In genomic region chr5:115525943-115526342, GRCm38 (mm10) we compare ENCODE assay signal across 11 mouse cellular contexts. TPM values are rescaled to one million over a fixed set of nuclear protein-coding genes. Genes with fewer than 3 reads are reported as not detected.
DNase-seq lines count a peak whose midpoint lies in the region; ATAC-seq and TF ChIP-seq lines count a peak whose summit lies in the region.
"Had no signal": no experiment of that assay in that cellular context is flagged by ENCODE, and none has a peak within 500 bp of the region (broad histone marks: within the 10 kb centered on the region; RNA-seq: fewer than 3 reads in every experiment).

No protein-coding gene starts in this region.

- WGBS in hindbrain, embryonic 10.5 days: 87% methylated on average over 9 of the region's 9 CpGs
- WGBS in hindbrain, embryonic 11.5 days: 86% methylated on average over 9 of the region's 9 CpGs
- 53% methylated on average over 9 of the region's 9 CpGs for WGBS in stomach, postnatal 0 days

- ATAC-seq in hindbrain, embryonic 11.5 days (ENCODE audit: low FRiP score): no peak
- no peak for ATAC-seq in stomach, postnatal 0 days (ENCODE audit: low FRiP score, low TSS enrichment)
- ATAC-seq: liver, embryonic 12.5 days had no signal

- H3K36me3 ChIP-seq in hindbrain, embryonic 10.5 days: no peaks in the 10 kb centered on the region
- H3K36me3 ChIP-seq in hindbrain, embryonic 11.5 days (ENCODE audit: control insufficient read depth, insufficient read depth, low read length): no peaks in the 10 kb centered on the region
- H3K36me3 ChIP-seq in stomach, postnatal 0 days (ENCODE audit: control insufficient read depth, insufficient read depth, low read length): no peaks in the 10 kb centered on the region
- H3K36me3 ChIP-seq: liver, embryonic 12.5 days; midbrain, embryonic 12.5 days had no signal

- H3K9me3 ChIP-seq in hindbrain, embryonic 10.5 days: no peaks in the 10 kb centered on the region
- no peaks in the 10 kb centered on the region for H3K9me3 ChIP-seq in hindbrain, embryonic 11.5 days (ENCODE audit: control insufficient read depth, low read length)
- H3K9me3 ChIP-seq in stomach, postnatal 0 days (ENCODE audit: control insufficient read depth, low read length): no peaks in the 10 kb centered on the region
- H3K9me3 ChIP-seq: liver, embryonic 12.5 days; midbrain, embryonic 12.5 days had no signal

- peak; percentile 55 for DNase-seq in cerebellum, adult 11-12 months
- DNase-seq in cerebellum, adult 11 months: no peak
- no peak for DNase-seq in hindbrain, embryonic 10.5 days (ENCODE audit: low spot score)
- no peak for DNase-seq in hindbrain, embryonic 11.5 days (ENCODE audit: low spot score)
- DNase-seq in urinary bladder, adult 18-20 months (ENCODE audit: low spot score in 2 of 2): peak; percentile 73 to 77
- no peak for DNase-seq in urinary bladder, postnatal 4 days (ENCODE audit: low spot score in 2 of 2)
- DNase-seq in stomach, postnatal 0 days (ENCODE audit: low spot score): no peak
- DNase-seq in yolk sac, embryonic 10.5 days (ENCODE audit: low spot score): no peak

- H3K9ac ChIP-seq in hindbrain, embryonic 11.5 days (ENCODE audit: low read depth, low read length): no peak overlapping the region
- H3K9ac ChIP-seq in stomach, postnatal 0 days (ENCODE audit: low read length): no peak overlapping the region
- H3K9ac ChIP-seq: liver, embryonic 12.5 days; midbrain, embryonic 12.5 days had no signal

- H3K4me3 ChIP-seq in hindbrain, embryonic 10.5 days: no peak overlapping the region
- H3K4me3 ChIP-seq in hindbrain, embryonic 11.5 days (ENCODE audit: low read depth, low read length): no peak overlapping the region
- H3K4me3 ChIP-seq in stomach, postnatal 0 days (ENCODE audit: low read depth, low read length): no peak overlapping the region
- H3K4me3 ChIP-seq: liver, embryonic 12.5 days; midbrain, embryonic 12.5 days had no signal

- no peak overlapping the region for H3K4me2 ChIP-seq in hindbrain, embryonic 11.5 days (replicated peaks; ENCODE audit: low read depth, low read length)
- H3K4me2 ChIP-seq in stomach, postnatal 0 days (replicated peaks; ENCODE audit: low read depth): no peak overlapping the region
- H3K4me2 ChIP-seq: liver, embryonic 12.5 days; midbrain, embryonic 12.5 days had no signal

- H3K27me3 ChIP-seq in hindbrain, embryonic 10.5 days (ENCODE audit: insufficient read depth, poor library complexity, severe bottlenecking): no peaks in the 10 kb centered on the region
- no peaks in the 10 kb centered on the region for H3K27me3 ChIP-seq in hindbrain, embryonic 11.5 days (ENCODE audit: control insufficient read depth, insufficient read depth, low read length)
- H3K27me3 ChIP-seq in stomach, postnatal 0 days (ENCODE audit: control insufficient read depth, insufficient read depth, low read length): no peaks in the 10 kb centered on the region
- H3K27me3 ChIP-seq: liver, embryonic 12.5 days; midbrain, embryonic 12.5 days had no signal

- peaks cover 81% of the 10 kb centered on the region for H3K4me1 ChIP-seq in hindbrain, embryonic 10.5 days (replicated peaks)
- H3K4me1 ChIP-seq in hindbrain, embryonic 11.5 days (replicated peaks; ENCODE audit: control insufficient read depth, insufficient read depth, low read length): peaks cover 7% of the 10 kb centered on the region
- peaks cover 22% of the 10 kb centered on the region; the same call in 1 of the 2 replicates for H3K4me1 ChIP-seq in stomach, postnatal 0 days (replicated peaks; ENCODE audit: control insufficient read depth, insufficient read depth)

- peak overlapping the region; percentile 70 for H3K27ac ChIP-seq in hindbrain, embryonic 10.5 days
- no peak overlapping the region for H3K27ac ChIP-seq in hindbrain, embryonic 11.5 days (ENCODE audit: low read depth, low read length)
- 0 out of 2 replicates have a peak overlapping the region, but pooled peaks have one; percentile 30 for H3K27ac ChIP-seq in stomach, postnatal 0 days (replicated peaks)
- H3K27ac ChIP-seq: liver, embryonic 12.5 days; midbrain, embryonic 12.5 days had no signal

- TF ChIP-seq EP300 in stomach, postnatal 0 days (optimal IDR thresholded peaks at IDR 0.05): no peak

- TF ChIP-seq CTCF in stomach, postnatal 0 days (IDR thresholded peaks at IDR 0.05; ENCODE audit: low read depth): no peak

RNA-seq across cellular contexts. Expression of gene Pxn, which starts 19.5 kb away (rescaled TPM):
- 32.6 and 42.6 TPM in 2 replicates for polyA plus RNA-seq in hindbrain, embryonic 10.5 days (2016; fragmentation: Nextera tagmentation; extraction: Ambion mirVana)
- 9.0 and 10.1 TPM in 2 replicates for polyA plus RNA-seq in hindbrain, embryonic 11.5 days (2014; fragmentation: Nextera tagmentation; extraction: Ambion mirVana)
- 21.1 and 25.8 TPM in 2 replicates for polyA plus RNA-seq in stomach, postnatal 0 days (2015; fragmentation: Nextera tagmentation; extraction: Ambion mirVana)

RNA-seq across cellular contexts. Expression of gene Rplp0, which starts 33.3 kb away (rescaled TPM):
- 1,124 and 1,374 TPM in 2 replicates for polyA plus RNA-seq in hindbrain, embryonic 10.5 days (2016; fragmentation: Nextera tagmentation; extraction: Ambion mirVana)
- polyA plus RNA-seq in hindbrain, embryonic 11.5 days (2014; fragmentation: Nextera tagmentation; extraction: Ambion mirVana): 1,244 and 1,247 TPM in 2 replicates
- polyA plus RNA-seq in stomach, postnatal 0 days (2015; fragmentation: Nextera tagmentation; extraction: Ambion mirVana): 1,317 and 1,335 TPM in 2 replicates

RNA-seq across cellular contexts. Expression of gene Gcn1l1, which starts 39.1 kb away (rescaled TPM):
- 56.9 and 57.5 TPM in 2 replicates for polyA plus RNA-seq in hindbrain, embryonic 10.5 days (2016; fragmentation: Nextera tagmentation; extraction: Ambion mirVana)
- 31.8 and 39.4 TPM in 2 replicates for polyA plus RNA-seq in hindbrain, embryonic 11.5 days (2014; fragmentation: Nextera tagmentation; extraction: Ambion mirVana)
- polyA plus RNA-seq in stomach, postnatal 0 days (2015; fragmentation: Nextera tagmentation; extraction: Ambion mirVana): 11.2 and 11.7 TPM in 2 replicates

RNA-seq across cellular contexts. Expression of gene Sirt4, which starts 41.4 kb away (rescaled TPM):
- 17.2 and 17.3 TPM in 2 replicates for polyA plus RNA-seq in hindbrain, embryonic 10.5 days (2016; fragmentation: Nextera tagmentation; extraction: Ambion mirVana)
- polyA plus RNA-seq in hindbrain, embryonic 11.5 days (2014; fragmentation: Nextera tagmentation; extraction: Ambion mirVana): 21.3 and 23.1 TPM in 2 replicates
- 10.1 and 11.5 TPM in 2 replicates for polyA plus RNA-seq in stomach, postnatal 0 days (2015; fragmentation: Nextera tagmentation; extraction: Ambion mirVana)

RNA-seq across cellular contexts. Expression of gene Pla2g1b, which starts 59.9 kb away (rescaled TPM):
- 0.51 TPM in 1 of 2 replicates, not detected in the other for polyA plus RNA-seq in hindbrain, embryonic 10.5 days (2016; fragmentation: Nextera tagmentation; extraction: Ambion mirVana)
- 0.56 and 1.1 TPM in 2 replicates for polyA plus RNA-seq in hindbrain, embryonic 11.5 days (2014; fragmentation: Nextera tagmentation; extraction: Ambion mirVana)
- polyA plus RNA-seq in stomach, postnatal 0 days (2015; fragmentation: Nextera tagmentation; extraction: Ambion mirVana): 464 and 489 TPM in 2 replicates
- polyA plus RNA-seq: midbrain, embryonic 12.5 days; urinary bladder, adult 2 months had no signal

Comparison
In these comparisons a context has a peak if more than half of its experiments do, and no peak if none do; other contexts are left out.
1. DNase-seq: peak in cerebellum, adult 11-12 months (single experiment) and urinary bladder, adult 18-20 months (2 of 2); none in cerebellum, adult 11 months (single experiment), hindbrain, embryonic 10.5 days (single experiment), hindbrain, embryonic 11.5 days (single experiment), urinary bladder, postnatal 4 days (0 of 2), stomach, postnatal 0 days (single experiment) and yolk sac, embryonic 10.5 days (single experiment).